Mouse (Mus musculus) ZHBTc4 (cell line): ENCODE measurements at regions not wholly inside any gene's neighbourhood (a gene's known extent, or its start where the extent isn't known, plus 50 kb on each side); places are given as distances from the start of the nearest gene placed in this dataset.

ENCODE experiments used
- DNase-seq: peaks from one replicate; pipeline ENCODE4 v3.0.0-alpha.2; 2011; ENCODE audit warnings: low read depth, low spot score

DNA sequence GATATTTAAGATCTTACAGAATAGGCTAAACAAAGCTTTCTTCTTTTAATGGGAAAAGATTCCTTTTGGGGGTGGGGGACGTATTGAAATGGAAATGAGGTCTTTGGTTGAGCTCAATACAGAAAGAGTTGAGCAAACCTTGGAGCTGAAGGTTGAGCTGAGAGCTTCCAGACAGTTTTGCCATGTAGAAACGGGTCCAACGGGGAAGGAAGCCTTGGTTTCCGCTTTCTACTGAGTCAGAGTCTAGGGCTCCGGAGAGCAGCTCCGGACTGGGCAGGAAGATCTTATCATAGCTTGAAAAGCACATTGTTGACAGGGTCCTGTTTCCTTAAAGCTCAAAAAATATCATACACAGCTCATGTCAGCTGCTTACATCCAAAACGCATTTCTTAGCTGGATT, 97.0 kb upstream of the Myo10 start:
- DNase-seq, result peak; percentile 34

DNA sequence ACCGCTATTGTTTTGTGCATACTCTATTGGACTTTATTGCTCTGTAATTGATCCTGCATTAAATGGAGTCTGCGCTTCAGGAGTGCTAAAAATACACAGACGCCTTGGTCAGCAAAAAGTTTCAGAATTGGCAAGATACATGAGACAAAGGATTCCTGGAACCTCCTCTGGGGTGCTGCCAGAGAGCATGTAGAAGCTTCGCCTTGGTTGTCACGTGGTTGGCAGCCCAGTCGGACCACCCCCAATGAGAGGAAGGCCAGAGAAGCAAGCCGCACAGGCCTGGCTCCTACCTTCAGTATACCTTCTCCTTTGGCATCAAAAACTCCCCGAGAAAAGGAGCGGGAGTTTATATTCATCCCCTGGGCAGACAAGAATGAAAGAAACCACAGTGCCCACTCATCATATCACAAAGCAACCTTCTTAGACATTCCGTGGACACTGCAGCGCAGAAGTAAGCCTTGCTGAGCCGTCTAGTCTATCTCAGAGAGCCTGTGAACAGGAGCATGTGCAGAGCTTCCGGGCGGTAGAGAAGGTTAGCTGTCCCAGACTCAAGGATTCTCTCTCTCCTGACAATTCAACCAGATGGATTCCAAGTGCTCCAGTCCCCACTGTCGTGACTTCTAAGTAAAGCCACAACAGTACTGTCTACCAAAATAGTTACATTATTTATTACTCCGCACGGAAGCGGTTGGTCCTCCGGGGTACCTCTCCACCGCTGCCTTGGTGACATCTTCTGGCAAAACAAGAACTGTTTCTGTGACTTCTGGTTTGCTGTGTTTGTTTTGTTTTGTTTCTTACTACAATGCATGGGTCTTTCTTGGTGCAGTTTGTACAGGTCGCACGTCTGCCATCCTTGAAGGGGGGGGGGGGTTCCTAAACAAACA, 85.6 kb upstream of the Myo10 start:
- peak; percentile 26 for DNase-seq

- DNase-seq, result no peak
Observed at GRCm38 (mm10) chr15:25539344-25540176, 82.8 kb upstream of the Myo10 start.

- DNase-seq, result no peak
Observed at GRCm38 (mm10) chr15:25542382-25542781, 79.9 kb upstream of the Myo10 start.

- no peak for DNase-seq
Observed at GRCm38 (mm10) chr15:25546185-25546584, 76.1 kb upstream of the Myo10 start.

DNA sequence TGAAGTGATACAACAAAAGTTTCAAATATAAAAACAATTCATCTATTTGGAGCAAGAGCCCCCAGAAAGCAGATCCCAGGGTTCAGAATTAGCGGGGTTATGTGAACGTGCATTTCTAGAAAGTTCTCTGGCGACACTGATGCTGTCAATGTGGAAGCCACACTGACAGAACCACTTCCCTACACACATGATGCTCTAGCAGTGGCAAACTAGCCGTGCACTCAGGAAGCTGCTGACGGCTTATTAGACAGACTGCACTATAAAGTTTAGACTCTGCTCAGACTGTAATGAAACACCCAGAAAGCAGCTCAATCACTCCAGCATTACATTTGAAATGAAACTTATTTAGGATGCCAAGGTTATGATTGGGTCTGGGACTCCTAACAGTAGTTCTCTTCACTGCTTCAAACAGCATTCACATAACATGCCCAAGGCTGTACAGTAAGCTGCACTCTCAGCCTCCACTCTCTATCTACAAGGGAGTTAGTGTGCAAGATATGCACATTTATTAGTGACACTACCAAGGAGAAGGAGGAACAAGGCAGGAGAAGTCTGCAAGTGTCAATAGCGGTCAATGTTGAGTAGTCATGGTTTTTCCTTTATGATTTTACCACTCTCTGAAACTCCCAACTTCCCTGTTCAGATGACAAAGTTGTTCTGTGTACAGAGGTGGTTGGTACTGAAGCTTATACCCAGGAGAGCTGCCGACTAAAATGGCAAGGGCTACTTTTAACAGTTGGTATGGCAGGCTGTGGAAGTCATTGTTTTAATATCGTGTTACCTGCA, 71.9 kb upstream of the Myo10 start:
- no peak for DNase-seq

DNA sequence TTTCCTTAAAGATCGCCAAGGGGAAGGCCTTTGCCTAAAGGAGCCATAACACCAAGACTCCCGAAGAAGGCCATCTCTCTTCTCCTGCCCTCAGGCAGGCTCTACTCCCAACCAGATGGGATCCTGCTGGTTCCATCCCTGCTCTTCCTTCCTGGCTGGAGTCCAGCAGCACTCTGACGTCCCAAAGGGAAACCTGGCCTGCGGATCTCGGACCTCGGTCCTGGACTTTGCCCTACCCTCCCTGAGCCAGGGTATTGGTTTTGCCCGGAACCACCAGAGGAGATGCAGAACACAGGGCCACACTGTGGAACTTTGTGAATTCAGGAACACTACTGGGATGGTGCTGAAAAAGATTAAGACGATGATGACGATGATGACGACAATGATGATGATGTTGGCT, 67.4 kb upstream of the Myo10 start:
- no peak for DNase-seq

- DNase-seq, result peak; percentile 66
Observed at GRCm38 (mm10) chr15:25555852-25556251, 66.5 kb upstream of the Myo10 start.

GRCm38 (mm10) chr15:25557566-25557965, 64.8 kb upstream of the Myo10 start:
- no peak for DNase-seq

- DNase-seq, result no peak
Observed at GRCm38 (mm10) chr15:25558240-25558639, 64.1 kb upstream of the Myo10 start.

DNA sequence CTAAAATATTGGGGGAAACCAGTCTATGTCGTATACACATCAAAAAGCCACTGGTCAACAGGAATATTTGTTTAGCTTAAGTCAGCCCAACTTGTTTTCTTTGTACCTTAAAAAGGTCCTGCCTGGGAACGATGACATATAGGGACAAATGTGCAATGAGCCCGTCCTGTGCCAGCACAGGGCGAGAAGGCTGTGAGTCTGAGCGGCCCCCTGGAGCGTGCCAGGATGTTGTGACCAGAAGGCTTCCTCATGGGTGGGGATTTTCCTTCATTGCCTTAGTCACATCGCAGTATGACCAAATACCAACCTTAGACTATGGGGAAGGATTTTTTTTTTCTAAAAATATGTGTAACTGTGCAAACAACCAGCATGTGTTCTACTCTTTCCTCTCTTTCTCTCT, 58.7 kb upstream of the Myo10 start:
- no peak for DNase-seq

DNA sequence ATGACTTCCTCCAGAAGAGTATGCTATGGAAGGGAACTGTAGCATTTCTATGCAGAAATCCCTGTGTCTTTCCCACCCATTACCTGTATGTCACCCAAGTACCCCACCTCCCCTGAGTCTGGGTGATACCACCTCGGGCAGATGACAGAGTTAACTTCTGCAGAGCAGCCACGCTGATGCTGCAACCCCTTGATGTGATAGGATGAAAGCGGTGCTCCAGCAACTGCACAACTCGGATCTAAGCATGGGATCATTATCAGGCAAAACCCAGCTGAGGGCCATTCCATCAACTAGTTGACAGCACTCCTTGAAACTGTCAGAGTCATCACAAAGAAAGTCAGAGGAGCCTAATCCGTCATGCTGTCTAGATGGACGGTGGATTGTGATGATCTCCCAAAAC, 49.8 kb upstream of the Myo10 start:
- no peak for DNase-seq
